Mouse (Mus musculus): ENCODE results near the gene Psapl1. TPM values are rescaled to one million over a fixed set of nuclear protein-coding genes. Genes with fewer than 3 reads are reported as not detected.

The Psapl1 gene
- 0.08 and 0.15 TPM in 2 replicates for polyA plus RNA-seq (2015; fragmentation: Nextera tagmentation; extraction: Ambion mirVana)

DNA sequence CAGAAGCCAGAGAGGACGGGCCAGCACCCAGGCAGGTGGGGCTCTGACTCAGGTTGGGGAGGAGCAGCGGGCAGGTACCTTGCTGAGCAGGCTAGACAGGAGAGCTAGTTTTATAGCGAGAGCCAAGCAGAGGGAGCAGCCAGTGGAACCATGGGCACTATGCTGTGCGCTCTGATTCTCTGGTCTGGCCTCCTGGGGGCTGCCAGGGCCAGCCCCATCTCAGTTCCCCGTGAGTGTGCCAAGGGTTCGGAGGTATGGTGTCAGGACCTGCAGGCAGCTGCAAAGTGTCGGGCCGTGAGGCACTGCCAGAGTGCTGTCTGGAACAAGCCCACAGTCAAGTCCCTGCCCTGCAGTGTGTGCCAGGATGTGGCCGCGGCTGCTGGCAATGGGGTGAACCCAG, at the start of gene Psapl1:
Psapl1 (plus strand) TSS at position 106 of the 400 bp plus-strand sequence.
- H3K4me3 ChIP-seq, result no peak within 1 kb of the TSS
- 80% methylated on average over 10 of the region's 10 CpGs for WGBS
- no peak within 1 kb of the TSS for H3K4me2 ChIP-seq
- H3K9ac ChIP-seq, result no peak within 1 kb of the TSS
- ATAC-seq (ENCODE audit: extremely low read depth, insufficient number of reproducible peaks, low FRiP score, low TSS enrichment), result no peak
- no peak within 1 kb of the TSS for H3K27ac ChIP-seq (replicated peaks)
- H3K27me3 ChIP-seq (replicated peaks), result no peaks in the 10 kb centered on the region
- H3K4me1 ChIP-seq, result peaks cover 16% of the 10 kb centered on the region
- no peaks in the 10 kb centered on the region for H3K36me3 ChIP-seq
- no peaks in the 10 kb centered on the region for H3K9me3 ChIP-seq

DNA sequence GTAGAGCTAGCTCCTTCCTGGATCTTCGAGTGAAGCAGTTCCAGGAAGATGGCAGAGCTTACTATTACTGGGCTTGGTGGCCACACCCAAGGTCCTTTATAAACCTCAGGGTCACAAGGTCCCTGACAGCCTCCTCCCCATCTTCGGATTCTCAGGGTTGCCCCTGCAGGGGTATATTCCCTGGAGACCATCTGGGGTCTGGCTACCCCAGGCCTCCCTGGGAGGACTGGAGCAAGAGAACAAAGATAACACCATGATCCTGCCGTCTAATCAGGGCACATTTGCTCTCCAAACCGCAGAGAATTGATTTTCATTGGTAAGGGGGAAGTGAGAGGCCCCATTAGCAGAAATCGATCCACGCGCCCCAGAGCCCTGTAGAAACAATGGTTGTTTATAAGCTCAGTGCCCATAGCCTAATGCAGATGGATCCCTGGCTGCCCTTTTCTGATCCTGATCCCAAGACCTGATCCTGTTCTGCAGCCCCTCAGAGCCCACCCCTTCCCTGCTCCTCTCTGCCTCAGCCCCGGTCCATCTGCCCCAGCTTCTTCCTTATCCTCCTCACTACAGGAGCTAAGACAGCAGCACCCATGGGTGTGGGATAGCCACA, 48.8 kb upstream of the Psapl1 start:
- no peaks in the 10 kb centered on the region for H3K9me3 ChIP-seq
- no peaks in the 10 kb centered on the region for H3K36me3 ChIP-seq
- H3K27me3 ChIP-seq (replicated peaks), result no peaks in the 10 kb centered on the region; the same call in 1 of the 2 replicates
- no peak overlapping the region for H3K4me3 ChIP-seq
- 57% methylated on average over 8 of the region's 8 CpGs for WGBS
- no peak overlapping the region for H3K27ac ChIP-seq (replicated peaks)
- no peak overlapping the region for H3K9ac ChIP-seq
- no peak overlapping the region for H3K4me2 ChIP-seq
- H3K4me1 ChIP-seq, result no peaks in the 10 kb centered on the region
- ATAC-seq (ENCODE audit: extremely low read depth, insufficient number of reproducible peaks, low FRiP score, low TSS enrichment), result no peak

DNA sequence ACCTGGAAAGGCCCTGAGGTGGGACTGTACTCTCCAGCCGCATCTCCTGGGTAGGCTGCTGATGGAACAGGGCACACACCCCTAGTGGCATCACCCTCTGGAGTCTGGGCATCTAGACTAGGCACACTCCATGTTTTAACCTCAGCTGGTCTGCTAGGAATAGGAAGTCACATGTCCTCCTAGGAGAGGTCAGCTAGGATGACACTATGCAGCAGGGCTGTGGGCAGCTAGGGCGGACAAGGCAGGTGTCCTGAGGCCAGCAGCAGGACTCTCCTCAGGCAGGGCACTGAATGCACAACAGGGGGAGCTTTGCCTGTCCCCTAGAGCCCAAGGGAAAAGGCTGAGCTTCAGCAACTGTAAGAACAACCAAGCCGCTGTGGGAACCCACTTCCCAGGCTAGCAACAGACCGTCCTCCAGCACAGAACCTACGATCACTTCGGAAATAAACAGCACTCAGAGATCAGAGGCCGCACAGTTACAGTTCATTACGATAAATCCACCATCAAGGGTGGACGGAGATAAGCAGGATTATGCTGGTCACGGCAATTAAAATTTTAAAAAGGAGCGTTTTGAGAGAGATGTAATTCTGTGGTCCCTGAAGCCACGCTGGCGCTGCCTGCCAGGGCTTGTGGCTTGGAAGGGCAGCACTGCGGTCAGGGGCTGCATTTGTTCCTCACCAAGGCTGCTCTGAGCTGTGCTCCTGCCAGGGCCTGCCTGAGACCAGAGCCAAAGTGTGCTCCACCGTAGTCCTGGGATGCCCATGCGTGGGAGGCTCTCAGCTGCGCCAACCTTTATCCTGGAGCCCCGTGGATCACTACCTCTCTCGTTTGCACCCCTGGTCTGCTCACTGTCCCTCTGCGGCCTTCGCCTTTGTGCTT, 38.2 kb upstream of the Psapl1 start:
- no peak overlapping the region for H3K27ac ChIP-seq (replicated peaks)
- 83% methylated on average over 21 of the region's 21 CpGs for WGBS
- ATAC-seq (ENCODE audit: extremely low read depth, insufficient number of reproducible peaks, low FRiP score, low TSS enrichment), result no peak

DNA sequence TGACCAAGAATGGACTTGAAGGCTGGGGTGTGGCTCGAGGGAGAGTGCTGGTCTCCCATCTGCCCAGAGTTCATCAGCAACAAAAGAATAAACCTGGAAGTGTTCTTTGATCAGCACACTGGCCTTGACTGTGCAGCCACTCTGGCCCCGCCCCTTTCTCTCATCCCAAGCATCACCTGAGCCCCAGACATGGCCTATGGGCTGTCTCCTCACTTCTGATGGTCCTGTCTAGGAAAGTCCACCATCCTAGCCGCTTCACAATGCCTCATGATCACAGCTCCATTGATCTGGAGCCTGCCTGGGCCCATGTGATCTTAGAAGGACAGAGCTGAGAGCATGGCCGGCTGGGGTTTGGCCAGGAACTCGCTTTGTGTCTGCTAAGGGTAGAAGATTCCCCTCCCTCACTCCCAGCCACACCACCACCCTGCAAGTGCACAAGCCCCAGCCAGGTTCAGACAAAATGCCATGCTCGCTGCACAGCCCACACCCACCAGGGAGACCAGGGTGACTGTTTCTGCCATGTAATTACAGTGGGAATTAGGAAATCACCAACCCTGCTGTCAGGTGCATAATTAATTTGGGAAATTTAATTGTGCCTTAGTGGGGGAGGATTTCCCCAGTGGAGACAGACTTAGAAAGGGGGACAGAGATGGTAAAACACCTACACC, 37.3 kb upstream of the Psapl1 start:
- no peaks in the 10 kb centered on the region for H3K9me3 ChIP-seq
- H3K36me3 ChIP-seq, result no peaks in the 10 kb centered on the region
- WGBS, result 81% methylated on average over 6 of the region's 6 CpGs
- H3K4me1 ChIP-seq, result peaks cover 11% of the 10 kb centered on the region
- H3K27me3 ChIP-seq (replicated peaks), result peaks cover 4% of the 10 kb centered on the region; the same call in 1 of the 2 replicates
- H3K4me3 ChIP-seq, result no peak overlapping the region
- H3K4me2 ChIP-seq, result no peak overlapping the region
- no peak overlapping the region for H3K9ac ChIP-seq
- no peak overlapping the region for H3K27ac ChIP-seq (replicated peaks)
- no peak for ATAC-seq (ENCODE audit: extremely low read depth, insufficient number of reproducible peaks, low FRiP score, low TSS enrichment)

More for the DNA sequence above, 38.2 kb upstream of the Psapl1 start:
- H3K9me3 ChIP-seq, result no peaks in the 10 kb centered on the region
- H3K4me1 ChIP-seq, result peaks cover 11% of the 10 kb centered on the region
- no peak overlapping the region for H3K4me2 ChIP-seq
- no peaks in the 10 kb centered on the region for H3K36me3 ChIP-seq
- peaks cover 4% of the 10 kb centered on the region; the same call in 1 of the 2 replicates for H3K27me3 ChIP-seq (replicated peaks)
- H3K9ac ChIP-seq, result no peak overlapping the region
- no peak overlapping the region for H3K4me3 ChIP-seq

DNA sequence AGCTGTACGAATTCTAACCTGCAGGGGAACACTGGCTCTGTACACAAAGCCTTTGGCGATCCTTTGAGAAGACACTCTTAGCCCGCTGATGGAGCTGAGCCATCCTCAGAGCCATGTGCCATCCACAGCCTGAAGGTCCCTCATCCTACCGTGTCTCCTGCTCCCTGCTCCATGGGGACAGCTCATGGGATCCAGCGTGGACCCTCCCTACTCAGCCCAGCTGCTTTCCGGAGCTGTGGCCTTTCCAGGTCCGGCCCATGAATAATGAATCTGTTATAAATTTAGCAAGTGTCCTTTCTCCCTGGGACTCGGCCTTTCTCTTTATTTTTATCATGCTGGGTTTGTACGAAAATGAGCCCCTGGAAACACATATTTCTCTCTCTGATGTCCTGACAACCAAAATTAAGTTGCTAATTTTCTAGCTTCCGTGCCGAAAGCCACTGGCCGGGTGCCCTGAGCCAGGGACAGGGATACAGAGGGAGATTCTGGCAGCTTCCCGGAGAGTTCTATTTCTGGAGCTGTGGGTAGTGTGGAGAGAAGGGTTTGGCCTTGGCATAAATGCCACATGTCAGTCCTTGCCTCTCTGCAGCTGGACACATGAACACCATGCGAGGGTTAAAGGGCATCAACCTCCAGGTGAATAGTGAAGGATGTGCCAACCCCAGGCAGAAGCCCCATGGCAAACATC, 34.7 kb upstream of the Psapl1 start:
- H3K9ac ChIP-seq, result peak overlapping the region; percentile 38; the same call in 1 of the 2 replicates
- no peak overlapping the region for H3K27ac ChIP-seq (replicated peaks)
- no peak overlapping the region for H3K4me3 ChIP-seq

DNA sequence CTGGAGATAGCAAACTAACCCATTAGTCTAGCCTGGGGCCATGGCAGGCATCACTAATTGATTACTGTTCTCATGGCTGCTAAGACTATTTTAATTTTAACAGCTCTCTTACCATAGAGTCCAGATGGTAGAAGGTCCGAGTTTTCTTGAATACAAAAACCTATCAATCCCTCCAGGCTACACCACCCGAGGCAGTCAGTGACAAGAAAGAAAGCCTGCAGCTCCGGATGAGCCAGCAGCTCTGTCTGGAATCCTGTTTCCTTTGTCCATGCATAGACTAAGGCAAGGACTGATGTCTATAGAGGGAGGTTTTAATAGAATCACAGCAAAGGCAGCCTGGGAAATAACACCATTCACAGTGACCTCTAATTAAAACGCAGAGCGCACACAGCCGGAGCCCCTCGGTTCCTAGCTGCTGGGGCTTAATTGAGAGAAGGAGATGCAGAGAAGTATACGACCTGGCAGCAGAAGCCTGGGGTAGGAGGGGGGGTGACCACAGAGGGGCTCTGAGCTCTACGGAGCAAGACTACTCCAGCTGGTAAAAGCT, 29.2 kb upstream of the Psapl1 start:
- Histone ChIP-seq H3K4me2 (no peak overlapping the region), H3K27me3 (replicated peaks) (peaks cover 5% of the 10 kb centered on the region; the same call in 1 of the 2 replicates), H3K27ac (replicated peaks) (no peak overlapping the region), H3K36me3 (no peaks in the 10 kb centered on the region), H3K4me3 (no peak overlapping the region), H3K4me1 (peaks cover 6% of the 10 kb centered on the region), H3K9ac (no peak overlapping the region), H3K9me3 (no peaks in the 10 kb centered on the region)
- 71% methylated on average over 9 of the region's 9 CpGs for WGBS
- no peak for ATAC-seq (ENCODE audit: extremely low read depth, insufficient number of reproducible peaks, low FRiP score, low TSS enrichment)

More for the DNA sequence above, 34.7 kb upstream of the Psapl1 start:
- Histone ChIP-seq H3K36me3 (no peaks in the 10 kb centered on the region), H3K9me3 (no peaks in the 10 kb centered on the region), H3K27me3 (replicated peaks) (peaks cover 4% of the 10 kb centered on the region; the same call in 1 of the 2 replicates), H3K4me2 (no peak overlapping the region; the same call in 1 of the 2 replicates), H3K4me1 (peaks cover 11% of the 10 kb centered on the region)
- WGBS, result 60% methylated on average over 14 of the region's 14 CpGs
- ATAC-seq (ENCODE audit: extremely low read depth, insufficient number of reproducible peaks, low FRiP score, low TSS enrichment), result no peak

DNA sequence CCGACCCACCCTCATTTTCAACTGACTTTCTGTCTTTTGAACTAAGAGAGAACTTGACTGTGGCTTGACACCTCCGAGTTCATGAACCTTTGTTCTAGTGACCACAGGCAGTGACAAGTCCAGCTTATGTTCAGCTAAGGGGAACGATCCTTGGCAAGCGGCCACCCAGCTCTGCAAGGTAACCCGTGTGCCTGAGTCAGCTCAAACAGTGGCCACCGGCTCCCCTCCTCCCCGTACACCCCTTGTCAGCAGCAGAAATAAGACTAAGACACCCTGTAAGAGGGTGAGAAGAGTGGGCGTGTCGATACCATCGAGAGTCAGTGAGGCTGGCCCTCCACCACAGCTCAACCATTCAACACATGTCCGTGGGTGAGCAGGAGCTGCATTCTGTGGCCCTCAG, 27.4 kb upstream of the Psapl1 start:
- Histone ChIP-seq H3K4me1 (peaks cover 6% of the 10 kb centered on the region), H3K4me2 (no peak overlapping the region), H3K4me3 (no peak overlapping the region), H3K9ac (no peak overlapping the region), H3K9me3 (no peaks in the 10 kb centered on the region), H3K27me3 (replicated peaks) (peaks cover 5% of the 10 kb centered on the region; the same call in 1 of the 2 replicates), H3K36me3 (no peaks in the 10 kb centered on the region), H3K27ac (replicated peaks) (no peak overlapping the region)
- 52% methylated on average over 11 of the region's 11 CpGs for WGBS
- no peak for ATAC-seq (ENCODE audit: extremely low read depth, insufficient number of reproducible peaks, low FRiP score, low TSS enrichment)

DNA sequence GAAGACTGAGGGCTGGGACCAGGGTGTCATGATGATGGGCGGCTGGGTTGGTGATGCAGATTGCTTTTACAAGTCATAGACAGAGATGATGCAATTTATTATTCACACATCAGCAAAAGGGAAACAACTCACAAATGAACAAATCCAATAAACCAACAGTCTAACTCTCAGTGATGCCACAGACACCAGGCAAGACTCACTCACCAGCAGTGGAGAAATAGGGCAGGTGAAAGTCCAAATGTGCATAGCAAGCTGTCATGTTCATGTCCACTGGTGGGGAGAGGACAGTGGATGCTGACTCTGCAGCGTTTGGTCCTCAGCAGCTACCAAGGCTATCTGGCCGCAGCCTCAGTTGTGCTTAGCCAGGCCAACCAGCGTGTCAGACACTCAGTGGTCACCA, 26.9 kb upstream of the Psapl1 start:
- H3K9me3 ChIP-seq, result no peaks in the 10 kb centered on the region
- no peaks in the 10 kb centered on the region for H3K36me3 ChIP-seq
- H3K9ac ChIP-seq, result no peak overlapping the region
- ATAC-seq (ENCODE audit: extremely low read depth, insufficient number of reproducible peaks, low FRiP score, low TSS enrichment), result no peak
- H3K4me3 ChIP-seq, result no peak overlapping the region
- H3K27ac ChIP-seq (replicated peaks), result no peak overlapping the region
- H3K27me3 ChIP-seq (replicated peaks), result peaks cover 5% of the 10 kb centered on the region; the same call in 1 of the 2 replicates
- H3K4me2 ChIP-seq, result no peak overlapping the region
- peaks cover 6% of the 10 kb centered on the region for H3K4me1 ChIP-seq
- 76% methylated on average over 4 of the region's 4 CpGs for WGBS

DNA sequence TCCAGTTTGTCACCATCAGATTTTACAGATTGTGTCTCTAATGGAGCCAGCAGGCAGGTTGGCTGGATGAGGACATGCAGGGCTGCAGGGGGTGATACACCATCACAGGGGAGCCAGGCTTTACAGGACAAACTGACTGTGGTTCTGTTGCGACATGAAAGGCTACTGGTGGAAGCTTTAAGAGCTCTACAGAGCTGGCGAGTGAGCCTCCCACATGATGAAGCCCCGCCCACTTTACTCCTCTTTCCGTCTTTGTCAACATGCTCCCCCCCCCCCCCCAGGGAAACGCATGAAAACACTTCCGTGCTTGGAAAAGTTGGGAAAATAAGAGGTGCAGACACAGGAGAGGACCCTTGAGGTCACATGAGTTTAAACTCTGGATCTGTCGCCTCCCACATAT, 25.6 kb upstream of the Psapl1 start:
- H3K9me3 ChIP-seq, result no peaks in the 10 kb centered on the region
- H3K4me3 ChIP-seq, result no peak overlapping the region
- WGBS, result 48% methylated on average over 7 of the region's 7 CpGs
- no peak overlapping the region for H3K9ac ChIP-seq
- ATAC-seq (ENCODE audit: extremely low read depth, insufficient number of reproducible peaks, low FRiP score, low TSS enrichment), result no peak
- no peak overlapping the region for H3K27ac ChIP-seq (replicated peaks)
- no peaks in the 10 kb centered on the region for H3K36me3 ChIP-seq
- peaks cover 6% of the 10 kb centered on the region for H3K4me1 ChIP-seq
- peaks cover 5% of the 10 kb centered on the region; the same call in 1 of the 2 replicates for H3K27me3 ChIP-seq (replicated peaks)
- H3K4me2 ChIP-seq, result no peak overlapping the region

DNA sequence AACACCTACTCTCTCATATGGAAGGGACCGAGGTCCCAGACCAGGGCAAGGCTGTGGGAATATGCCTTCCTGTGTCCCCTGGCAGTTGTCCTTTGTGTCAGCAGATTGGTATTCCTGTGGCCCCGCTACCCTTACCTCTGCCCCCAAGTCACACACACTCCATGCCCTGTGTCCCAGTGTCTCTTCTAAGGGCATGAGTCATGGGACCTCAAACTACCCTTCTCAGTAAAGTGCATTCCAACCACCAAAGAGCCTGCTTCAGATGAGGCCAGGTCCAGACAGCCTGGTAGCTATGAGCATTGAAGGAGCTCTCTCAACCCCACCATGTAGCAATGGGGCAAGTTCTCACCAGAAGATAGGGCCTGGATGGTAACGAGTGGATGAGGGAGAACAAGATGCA, 25.0 kb upstream of the Psapl1 start:
- H3K4me1 ChIP-seq, result peaks cover 6% of the 10 kb centered on the region
- peaks cover 5% of the 10 kb centered on the region; the same call in 1 of the 2 replicates for H3K27me3 ChIP-seq (replicated peaks)
- H3K4me2 ChIP-seq, result no peak overlapping the region
- 86% methylated on average over 3 of the region's 3 CpGs for WGBS
- H3K27ac ChIP-seq (replicated peaks), result no peak overlapping the region
- H3K4me3 ChIP-seq, result no peak overlapping the region
- no peaks in the 10 kb centered on the region for H3K36me3 ChIP-seq
- H3K9me3 ChIP-seq, result no peaks in the 10 kb centered on the region
- H3K9ac ChIP-seq, result no peak overlapping the region
- no peak for ATAC-seq (ENCODE audit: extremely low read depth, insufficient number of reproducible peaks, low FRiP score, low TSS enrichment)
